Mouse (Mus musculus) urinary bladder, postnatal 25 days (tissue): ENCODE data around the gene Vmn2r111.
"Not testable (repeated sequence)": the region's sequence is repeated elsewhere in the genome, so short reads cannot be mapped to it uniquely, and the experiment has no call there.

Experiments
- DNase-seq: peaks from one replicate; pipeline ENCODE4 v3.0.0; 2022; ENCODE audit warnings: low spot score

Gene Vmn2r111

GRCm38 (mm10) chr17:22573382-22573781, at the start of gene Vmn2r111:
Gene Vmn2r111 (minus strand): TSS chr17:22573482.
- not testable (repeated sequence) for DNase-seq

GRCm38 (mm10) chr17:22600651-22601050, 27.4 kb upstream of the Vmn2r111 start, which contains the start of gene Vmn2r112:
Gene Vmn2r112 (plus strand): TSS chr17:22600951.
- not testable (repeated sequence) for DNase-seq

GRCm38 (mm10) chr17:22520467-22520866, 52.8 kb downstream of the Vmn2r111 start:
- not testable (repeated sequence) for DNase-seq

- not testable (repeated sequence) for DNase-seq
Measured at GRCm38 (mm10) chr17:22520037-22520436, 53.2 kb downstream of the Vmn2r111 start.

- no peak for DNase-seq
Measured at GRCm38 (mm10) chr17:22497120-22497519, 76.2 kb downstream of the Vmn2r111 start.
